Mouse (Mus musculus) layer of hippocampus, adult 9-10 months (tissue): ENCODE results near the gene Wfdc12.
"Not testable (repeated sequence)": the region's sequence is repeated elsewhere in the genome, so short reads cannot be mapped to it uniquely, and the experiment has no call there.

Experiments used
- DNase-seq: peaks from one replicate; pipeline ENCODE4 v3.0.0; 2022; ENCODE audit warnings: low spot score

Wfdc12 gene

GRCm38 (mm10) chr2:164190576-164190975 is at the start of gene Wfdc12:
Gene Wfdc12 (minus strand): TSS chr2:164190608.
- no peak for DNase-seq

- no peak for DNase-seq
These were observed 48.0 kb upstream of the Wfdc12 start, which contains the start of gene Svs2 for GRCm38 (mm10) chr2:164238366-164238765. Gene Svs2 (minus strand): TSS chr2:164238466.

GRCm38 (mm10) chr2:164232671-164233070 is 42.3 kb upstream of the Wfdc12 start:
- DNase-seq, result no peak

- no peak for DNase-seq
These were observed 38.1 kb upstream of the Wfdc12 start for GRCm38 (mm10) chr2:164228361-164229070.

GRCm38 (mm10) chr2:164221522-164221921 is 31.1 kb upstream of the Wfdc12 start, which contains the start of gene Wfdc15b:
Gene Wfdc15b (minus strand): TSS chr2:164221660.
- DNase-seq, result no peak

- no peak for DNase-seq
These were observed 28.9 kb upstream of the Wfdc12 start for GRCm38 (mm10) chr2:164219295-164219694.

GRCm38 (mm10) chr2:164212711-164213110 is 22.3 kb upstream of the Wfdc12 start:
- DNase-seq, result no peak

- no peak for DNase-seq
These were observed 20.5 kb upstream of the Wfdc12 start for GRCm38 (mm10) chr2:164210892-164211291.

- no peak for DNase-seq
These were observed 16.3 kb upstream of the Wfdc12 start for GRCm38 (mm10) chr2:164206676-164207075.

GRCm38 (mm10) chr2:164206011-164206410 is 15.6 kb upstream of the Wfdc12 start:
- DNase-seq, result not testable (repeated sequence)

- DNase-seq, result no peak
These were observed 9.4 kb upstream of the Wfdc12 start, which contains the start of gene Wfdc15a for GRCm38 (mm10) chr2:164199626-164200327. Gene Wfdc15a (minus strand): TSS chr2:164200130.

- DNase-seq, result no peak
These were observed 6.2 kb upstream of the Wfdc12 start for GRCm38 (mm10) chr2:164196700-164196990.

GRCm38 (mm10) chr2:164195971-164196699 is 5.7 kb upstream of the Wfdc12 start:
- DNase-seq, result no peak

GRCm38 (mm10) chr2:164194959-164195630 is 4.7 kb upstream of the Wfdc12 start:
- DNase-seq, result no peak

- no peak for DNase-seq
These were observed 1.9 kb upstream of the Wfdc12 start for GRCm38 (mm10) chr2:164192279-164192678.

- no peak for DNase-seq
These were observed 1.7 kb downstream of the Wfdc12 start for GRCm38 (mm10) chr2:164188722-164189121.

- DNase-seq, result no peak
These were observed 6.2 kb downstream of the Wfdc12 start for GRCm38 (mm10) chr2:164184145-164184719.

- DNase-seq, result no peak
These were observed 7.1 kb downstream of the Wfdc12 start for GRCm38 (mm10) chr2:164183340-164183739.

GRCm38 (mm10) chr2:164182692-164183255 is 7.6 kb downstream of the Wfdc12 start, which contains the start of gene Wfdc5:
Gene Wfdc5 (minus strand): TSS chr2:164182742.
- DNase-seq, result no peak

GRCm38 (mm10) chr2:164180770-164181169 is 9.6 kb downstream of the Wfdc12 start:
- DNase-seq, result no peak

GRCm38 (mm10) chr2:164180124-164180523 is 10.3 kb downstream of the Wfdc12 start:
- no peak for DNase-seq
